Comparison of ENCODE assay signal across 9 mouse cellular contexts in genomic region chr15:52967801-52968235, GRCm38 (mm10).
DNase-seq lines count a peak whose midpoint lies in the region; ATAC-seq and TF ChIP-seq lines count a peak whose summit lies in the region.
"Had no signal": no experiment of that assay in that cellular context is flagged by ENCODE, and none has a peak within 500 bp of the region (broad histone marks: within the 10 kb centered on the region; RNA-seq: fewer than 3 reads in every experiment).

No protein-coding gene starts in this region.

- H3K9me3 ChIP-seq in heart, embryonic 15.5 days (replicated peaks) = no peaks in the 10 kb centered on the region
- no peaks in the 10 kb centered on the region for H3K9me3 ChIP-seq in lung, embryonic 15.5 days
- H3K9me3 ChIP-seq: liver, embryonic 13.5 days had no signal

- H3K4me2 ChIP-seq in heart, embryonic 15.5 days = peak overlapping the region; percentile 7; the same call in 1 of the 2 replicates
- H3K4me2 ChIP-seq in lung, embryonic 15.5 days = no peak overlapping the region
- H3K4me2 ChIP-seq: liver, embryonic 13.5 days had no signal

- no peaks in the 10 kb centered on the region for H3K36me3 ChIP-seq in heart, embryonic 15.5 days
- H3K36me3 ChIP-seq in lung, embryonic 15.5 days = no peaks in the 10 kb centered on the region
- H3K36me3 ChIP-seq: liver, embryonic 13.5 days had no signal

- no peak overlapping the region for H3K9ac ChIP-seq in heart, embryonic 15.5 days
- no peak overlapping the region for H3K9ac ChIP-seq in lung, embryonic 15.5 days
- H3K9ac ChIP-seq: liver, embryonic 13.5 days had no signal

- H3K27ac ChIP-seq in heart, embryonic 15.5 days = no peak overlapping the region
- H3K27ac ChIP-seq in lung, embryonic 15.5 days = 0 out of 2 replicates have a peak overlapping the region, but pooled peaks have one; percentile 9
- H3K27ac ChIP-seq in layer of hippocampus, adult 2 months = no peak overlapping the region
- H3K27ac ChIP-seq: liver, embryonic 13.5 days had no signal

- H3K27me3 ChIP-seq in heart, embryonic 15.5 days = no peaks in the 10 kb centered on the region
- no peaks in the 10 kb centered on the region for H3K27me3 ChIP-seq in lung, embryonic 15.5 days
- H3K27me3 ChIP-seq: liver, embryonic 13.5 days had no signal

- no peaks in the 10 kb centered on the region; the same call in 1 of the 2 replicates for H3K4me1 ChIP-seq in heart, embryonic 15.5 days (replicated peaks)
- H3K4me1 ChIP-seq in lung, embryonic 15.5 days = peaks cover 15% of the 10 kb centered on the region
- H3K4me1 ChIP-seq: liver, embryonic 13.5 days had no signal

- no peak for TF ChIP-seq CTCF in layer of hippocampus, adult 2 months (conservative IDR thresholded peaks at IDR 0.05)

- DNase-seq in ES-CJ7 (ENCODE audit: low read depth, low spot score) = peak; percentile 97
- DNase-seq in brain, adult 2 months (ENCODE audit: low read depth, low spot score) = peak; percentile 25
- DNase-seq in layer of hippocampus, adult 2 months (ENCODE audit: low spot score in 2 of 2) = no peak
- DNase-seq in thymus, adult 18-20 months = no peak
- no peak for DNase-seq in adrenal gland, postnatal 25 days
- DNase-seq: liver, embryonic 13.5 days had no signal

- WGBS in heart, embryonic 15.5 days = 4% methylated on average over 4 of the region's 4 CpGs
- WGBS in lung, embryonic 15.5 days = 11% methylated on average over 4 of the region's 4 CpGs

- ATAC-seq in heart, embryonic 15.5 days (replicated peaks; ENCODE audit: insufficient number of reproducible peaks, insufficient read depth, low FRiP score, low read depth) = peak; percentile 69; the same call in 1 of the 2 replicates
- ATAC-seq in lung, embryonic 15.5 days (ENCODE audit: borderline replicate concordance, extremely low read depth, low FRiP score, low TSS enrichment) = peak; percentile 87
- no peak for ATAC-seq in erythroblast, adult 5-6 weeks (replicated peaks; ENCODE audit: low FRiP score, poor library complexity, severe bottlenecking)

- H3K4me3 ChIP-seq in heart, embryonic 15.5 days = no peak overlapping the region
- no peak overlapping the region for H3K4me3 ChIP-seq in lung, embryonic 15.5 days
- no peak overlapping the region for H3K4me3 ChIP-seq in layer of hippocampus, adult 2 months
- H3K4me3 ChIP-seq: liver, embryonic 13.5 days had no signal

Comparison
In these comparisons a context has a peak if more than half of its experiments do, and no peak if none do; other contexts are left out.
1. DNase-seq: peak in ES-CJ7 (single experiment) and brain, adult 2 months (single experiment); none in layer of hippocampus, adult 2 months (0 of 2), thymus, adult 18-20 months (0 of 2) and adrenal gland, postnatal 25 days (single experiment).